Mouse (Mus musculus) myocyte (in vitro differentiated cells): Measurements from ENCODE around the gene Rnf145.

Experiments
- E2F4 ChIP-seq: IDR thresholded peaks from one replicate; pipeline ENCODE4 v1.6.1; 2011; ENCODE audit warnings: mild to moderate bottlenecking, control low read depth, moderate library complexity; ENCODE audit not compliant: insufficient read depth
- POLR2A ChIP-seq: IDR thresholded peaks from one replicate; pipeline ENCODE4 v1.6.1; 2011; ENCODE audit warnings: low read depth, mild to moderate bottlenecking, control low read depth, moderate library complexity; ENCODE audit not compliant: insufficient read length
- POLR2AphosphoS2 ChIP-seq: IDR thresholded peaks from one replicate; pipeline ENCODE4 v1.6.1; 2011; ENCODE audit warnings: low read depth, control low read depth; ENCODE audit not compliant: insufficient read length
- REST ChIP-seq: IDR thresholded peaks from one replicate; pipeline ENCODE4 v1.6.1; 2011; ENCODE audit warnings: mild to moderate bottlenecking, control low read depth, moderate library complexity; ENCODE audit not compliant: insufficient read depth, insufficient read length
- SRF ChIP-seq: IDR thresholded peaks from one replicate; pipeline ENCODE4 v1.6.1; 2011; ENCODE audit warnings: low read depth; ENCODE audit not compliant: control insufficient read depth, insufficient read length
- TCF3 ChIP-seq: IDR thresholded peaks from one replicate; pipeline ENCODE4 v1.6.1; 2011; ENCODE audit warnings: low read depth, control low read depth; ENCODE audit not compliant: insufficient read length
- USF1 ChIP-seq: IDR thresholded peaks from one replicate; pipeline ENCODE4 v1.6.1; 2011; ENCODE audit warnings: low read depth, mild to moderate bottlenecking, control low read depth, moderate library complexity

- TF ChIP-seq POLR2A: no peak
- no peak for TF ChIP-seq POLR2AphosphoS2
- TF ChIP-seq E2F4: no peak
- no peak for TF ChIP-seq TCF3
- no peak for TF ChIP-seq SRF
- TF ChIP-seq REST: no peak
- TF ChIP-seq USF1: no peak
Measured at GRCm38 (mm10) chr11:44475467-44475866, 43.3 kb upstream of the Rnf145 start.
